Mouse (Mus musculus) liver, embryonic 11.5 days (tissue): Measurements from ENCODE around the gene Plcz1. TPM values are rescaled to one million over a fixed set of nuclear protein-coding genes. Genes with fewer than 3 reads are reported as not detected.

ENCODE experiments used
- ATAC-seq: fragments of 200-750 bp; cut with Nextera tagmentation; replicated peaks from 2 replicates; pipeline ENCODE4 v1.8.0; 2017; ENCODE audit warnings: moderate number of reproducible peaks, mild to moderate bottlenecking, moderate TSS enrichment, moderate library complexity; ENCODE audit not compliant: low FRiP score
- DNase-seq: peaks from one replicate; pipeline ENCODE4 v3.0.0-alpha.2; 2017; ENCODE audit warnings: low spot score
- H3K27ac ChIP-seq: fragments of 300-500 bp; sonication (generic); 2 replicates; pipeline ENCODE4 v1.5.1; 2014; ENCODE audit warnings: mild to moderate bottlenecking, low read depth, low read length, control low read depth
- H3K27me3 ChIP-seq: fragments of 300-500 bp; sonication (generic); replicated peaks from 2 replicates; pipeline ENCODE4 v1.6.1; 2014; ENCODE audit warnings: low read length, mixed read lengths; ENCODE audit not compliant: control insufficient read depth, insufficient read depth
- H3K36me3 ChIP-seq: fragments of 300-500 bp; sonication (generic); 2 replicates; pipeline ENCODE4 v1.6.1; 2014; ENCODE audit warnings: mild to moderate bottlenecking, low read length, moderate library complexity, mixed read lengths; ENCODE audit not compliant: control insufficient read depth, insufficient read depth
- H3K4me1 ChIP-seq: fragments of 300-500 bp; sonication (generic); replicated peaks from 2 replicates; pipeline ENCODE4 v1.6.1; 2014; ENCODE audit warnings: low read length, mixed read lengths; ENCODE audit not compliant: control insufficient read depth, insufficient read depth
- H3K4me2 ChIP-seq: fragments of 300-500 bp; sonication (generic); 2 replicates; pipeline ENCODE4 v1.6.1; 2014; ENCODE audit warnings: mild to moderate bottlenecking, control low read depth, moderate library complexity
- H3K4me3 ChIP-seq: fragments of 300-500 bp; sonication (generic); 2 replicates; pipeline ENCODE4 v1.5.1; 2014; ENCODE audit warnings: low read depth, low read length, control low read depth
- H3K9ac ChIP-seq: fragments of 300-500 bp; sonication (generic); 2 replicates; pipeline ENCODE4 v1.6.1; 2014; ENCODE audit warnings: low read depth, low read length, control low read depth
- H3K9me3 ChIP-seq: fragments of 300-500 bp; sonication (generic); 2 replicates; pipeline ENCODE4 v1.6.1; 2016; ENCODE audit warnings: low read length, inconsistent platforms, mixed read lengths; ENCODE audit not compliant: control insufficient read depth
- WGBS: fragments of 180-500 bp; shearing (Covaris S2); extraction: QIAGEN DNeasy Blood & Tissue Kit; methylation state at CpG from one replicate; pipeline ENCODE4 v1.1.7; 2014; 5-methylcytosine and 5-hydroxymethylcytosine counted together
- polyA plus RNA-seq: library from polyadenylated mRNA; unstranded; fragments of >200 nt; fragmentation: Nextera tagmentation; extraction: Ambion mirVana; gene quantifications from 2 replicates; pipeline ENCODE4 v1.2.1, GENCODE M21; 2014

Gene Plcz1
- polyA plus RNA-seq, 1 experiment from 2014 or later = not detected

GRCm38 (mm10) chr6:140005181-140005580 is 36.1 kb downstream of the Plcz1 start:
- no peaks in the 10 kb centered on the region for H3K27me3 ChIP-seq
- DNase-seq (no peak), ATAC-seq (no peak)
- H3K4me3 ChIP-seq = no peak overlapping the region
- no peaks in the 10 kb centered on the region for H3K36me3 ChIP-seq
- H3K9me3 ChIP-seq = peaks cover 2% of the 10 kb centered on the region; the same call in 1 of the 2 replicates
- no peak overlapping the region for H3K4me2 ChIP-seq
- 61% methylated on average over 3 of the region's 3 CpGs for WGBS
- H3K4me1 ChIP-seq = no peaks in the 10 kb centered on the region
- no peak overlapping the region for H3K27ac ChIP-seq
- no peak overlapping the region for H3K9ac ChIP-seq

GRCm38 (mm10) chr6:139989597-139989996 is 51.7 kb downstream of the Plcz1 start:
- Histone ChIP-seq H3K4me3 (no peak overlapping the region), H3K27me3 (no peaks in the 10 kb centered on the region)

GRCm38 (mm10) chr6:139989075-139989474 is 52.2 kb downstream of the Plcz1 start:
- H3K4me3 ChIP-seq = no peak overlapping the region
- no peak overlapping the region for H3K27ac ChIP-seq
- H3K36me3 ChIP-seq = no peaks in the 10 kb centered on the region
- DNase-seq (no peak), ATAC-seq (no peak)
- H3K4me1 ChIP-seq = no peaks in the 10 kb centered on the region
- H3K27me3 ChIP-seq = no peaks in the 10 kb centered on the region
- no peaks in the 10 kb centered on the region for H3K9me3 ChIP-seq
- no peak overlapping the region for H3K4me2 ChIP-seq
- WGBS = 83% methylated on average over 6 of the region's 6 CpGs
- H3K9ac ChIP-seq = no peak overlapping the region

More at GRCm38 (mm10) chr6:139989597-139989996, 51.7 kb downstream of the Plcz1 start:
- 81% methylated on average over 10 of the region's 10 CpGs for WGBS
- no peak overlapping the region for H3K27ac ChIP-seq
- no peaks in the 10 kb centered on the region for H3K4me1 ChIP-seq
- DNase-seq (no peak), ATAC-seq (no peak)
- no peak overlapping the region for H3K9ac ChIP-seq
- H3K4me2 ChIP-seq = no peak overlapping the region
- no peaks in the 10 kb centered on the region for H3K36me3 ChIP-seq
- no peaks in the 10 kb centered on the region for H3K9me3 ChIP-seq

- Histone ChIP-seq H3K27me3 (no peaks in the 10 kb centered on the region), H3K4me1 (no peaks in the 10 kb centered on the region), H3K4me3 (no peak overlapping the region), H3K36me3 (no peaks in the 10 kb centered on the region), H3K27ac (no peak overlapping the region), H3K9me3 (no peaks in the 10 kb centered on the region), H3K4me2 (no peak overlapping the region), H3K9ac (no peak overlapping the region)
- WGBS = 67% methylated on average over 2 of the region's 2 CpGs
- no peak for DNase-seq
- ATAC-seq = no peak
Observed at GRCm38 (mm10) chr6:139986564-139986963, 54.7 kb downstream of the Plcz1 start.

GRCm38 (mm10) chr6:139984069-139984468 is 57.2 kb downstream of the Plcz1 start:
- no peak for DNase-seq
- no peaks in the 10 kb centered on the region for H3K36me3 ChIP-seq
- no peak for ATAC-seq
- no peak overlapping the region for H3K9ac ChIP-seq
- no peaks in the 10 kb centered on the region for H3K9me3 ChIP-seq
- no peak overlapping the region for H3K4me3 ChIP-seq
- H3K4me1 ChIP-seq = no peaks in the 10 kb centered on the region
- 91% methylated on average over 3 of the region's 3 CpGs for WGBS
- H3K4me2 ChIP-seq = no peak overlapping the region
- H3K27me3 ChIP-seq = no peaks in the 10 kb centered on the region
- H3K27ac ChIP-seq = no peak overlapping the region

GRCm38 (mm10) chr6:139981061-139981460 is 60.2 kb downstream of the Plcz1 start:
- no peaks in the 10 kb centered on the region for H3K36me3 ChIP-seq
- H3K27ac ChIP-seq = no peak overlapping the region
- H3K27me3 ChIP-seq = no peaks in the 10 kb centered on the region
- no peak for DNase-seq
- no peak for ATAC-seq
- no peak overlapping the region for H3K9ac ChIP-seq
- H3K4me2 ChIP-seq = no peak overlapping the region
- no peaks in the 10 kb centered on the region for H3K4me1 ChIP-seq
- H3K4me3 ChIP-seq = no peak overlapping the region
- no peaks in the 10 kb centered on the region for H3K9me3 ChIP-seq

GRCm38 (mm10) chr6:139978114-139978513 is 63.1 kb downstream of the Plcz1 start:
- H3K27ac ChIP-seq = no peak overlapping the region
- 65% methylated on average over 3 of the region's 3 CpGs for WGBS
- H3K9me3 ChIP-seq = no peaks in the 10 kb centered on the region
- H3K4me1 ChIP-seq = no peaks in the 10 kb centered on the region
- no peak overlapping the region for H3K9ac ChIP-seq
- DNase-seq (no peak), ATAC-seq (no peak)
- H3K4me3 ChIP-seq = no peak overlapping the region
- H3K27me3 ChIP-seq = no peaks in the 10 kb centered on the region
- H3K36me3 ChIP-seq = no peaks in the 10 kb centered on the region
- H3K4me2 ChIP-seq = no peak overlapping the region

GRCm38 (mm10) chr6:139974668-139975067 is 66.6 kb downstream of the Plcz1 start:
- H3K9ac ChIP-seq = no peak overlapping the region
- no peaks in the 10 kb centered on the region for H3K9me3 ChIP-seq
- no peak overlapping the region for H3K4me2 ChIP-seq
- H3K4me1 ChIP-seq = no peaks in the 10 kb centered on the region
- H3K36me3 ChIP-seq = no peaks in the 10 kb centered on the region
- H3K27ac ChIP-seq = no peak overlapping the region
- DNase-seq (no peak), ATAC-seq (no peak)
- 75% methylated on average over 5 of the region's 5 CpGs for WGBS
- no peaks in the 10 kb centered on the region for H3K27me3 ChIP-seq
- no peak overlapping the region for H3K4me3 ChIP-seq

- H3K9me3 ChIP-seq = no peaks in the 10 kb centered on the region
- DNase-seq (no peak), ATAC-seq (no peak)
Observed at GRCm38 (mm10) chr6:139971608-139972298, 69.5 kb downstream of the Plcz1 start.

More at GRCm38 (mm10) chr6:139971608-139972298, 69.5 kb downstream of the Plcz1 start:
- WGBS = 71% methylated on average over 4 of the region's 4 CpGs
- Histone ChIP-seq H3K9ac (no peak overlapping the region), H3K27ac (no peak overlapping the region), H3K4me3 (no peak overlapping the region), H3K27me3 (no peaks in the 10 kb centered on the region), H3K4me1 (no peaks in the 10 kb centered on the region), H3K36me3 (no peaks in the 10 kb centered on the region), H3K4me2 (no peak overlapping the region)
